Mouse (Mus musculus) ES-Bruce4 (cell line): ENCODE measurements at regions not wholly inside any gene's neighbourhood (a gene's known extent, or its start where the extent isn't known, plus 50 kb on each side); places are given as distances from the start of the nearest gene placed in this dataset.

Experiments
- CTCF ChIP-seq: IDR thresholded peaks from one replicate; pipeline ENCODE4 v1.8.1; 2011; ENCODE audit warnings: low read depth, low read length
- EP300 ChIP-seq: IDR thresholded peaks from 2 replicates; pipeline ENCODE4 v1.6.1; 2011; ENCODE audit warnings: low read depth, low read length; ENCODE audit not compliant: insufficient read depth
- POLR2A ChIP-seq: IDR thresholded peaks from one replicate; pipeline ENCODE4 v1.8.1; 2011; ENCODE audit warnings: low read length; ENCODE audit not compliant: insufficient read depth

GRCm38 (mm10) chr17:88341141-88341540, 99.4 kb upstream of the Foxn2 start:
- TF ChIP-seq CTCF (no peak), EP300 (no peak), POLR2A (no peak)
